Mouse (Mus musculus) liver, embryonic 16.5 days (tissue): Measurements from ENCODE around the gene Aldh1b1. TPM values are rescaled to one million over a fixed set of nuclear protein-coding genes. Genes with fewer than 3 reads are reported as not detected.

Source experiments
- ATAC-seq: fragments of 200-750 bp; cut with Nextera tagmentation; 2 replicates; pipeline ENCODE4 v1.8.0; 2017; ENCODE audit warnings: low read depth, mild to moderate bottlenecking, moderate number of reproducible peaks, moderate library complexity
- H3K27ac ChIP-seq: fragments of 300-500 bp; sonication (generic); 2 replicates; pipeline ENCODE4 v1.5.1; 2014; ENCODE audit warnings: mild to moderate bottlenecking, low read length
- H3K27me3 ChIP-seq: fragments of 300-500 bp; sonication (generic); 2 replicates; pipeline ENCODE4 v1.6.1; 2014; ENCODE audit warnings: low read depth, low read length, mixed read lengths; ENCODE audit not compliant: control insufficient read depth, insufficient read depth
- H3K36me3 ChIP-seq: fragments of 300-500 bp; sonication (generic); 2 replicates; pipeline ENCODE4 v1.6.1; 2014; ENCODE audit warnings: mild to moderate bottlenecking; ENCODE audit not compliant: control insufficient read depth, insufficient read depth
- H3K4me1 ChIP-seq: fragments of 300-500 bp; sonication (generic); 2 replicates; pipeline ENCODE4 v1.6.1; 2014; ENCODE audit warnings: low read depth, low read length, mixed read lengths; ENCODE audit not compliant: control insufficient read depth
- H3K4me2 ChIP-seq: fragments of 300-500 bp; sonication (generic); 2 replicates; pipeline ENCODE4 v1.6.1; 2014; ENCODE audit warnings: low read depth, low read length, mixed read lengths
- H3K4me3 ChIP-seq: fragments of 300-500 bp; sonication (generic); 2 replicates; pipeline ENCODE4 v1.5.1; 2014; ENCODE audit warnings: low read depth, mild to moderate bottlenecking, low read length
- H3K9ac ChIP-seq: fragments of 300-500 bp; sonication (generic); 2 replicates; pipeline ENCODE4 v1.6.1; 2014; ENCODE audit warnings: low read depth, low read length
- H3K9me3 ChIP-seq: fragments of 300-500 bp; sonication (generic); replicated peaks from 2 replicates; pipeline ENCODE4 v1.6.1; 2016; ENCODE audit warnings: low read length; ENCODE audit not compliant: control insufficient read depth
- WGBS: fragments of 180-500 bp; shearing (Covaris S2); extraction: QIAGEN DNeasy Blood & Tissue Kit; methylation state at CpG from one replicate; pipeline ENCODE4 v1.1.7; 2014; ENCODE audit not compliant: insufficient replicate concordance; 5-methylcytosine and 5-hydroxymethylcytosine counted together
- polyA plus RNA-seq: library from polyadenylated mRNA; unstranded; fragments of >200 nt; fragmentation: Nextera tagmentation; extraction: Ambion mirVana; gene quantifications from 2 replicates; pipeline ENCODE4 v1.2.1, GENCODE M21; 2015

Aldh1b1 gene
- polyA plus RNA-seq, 1 experiment from 2014 or later, result 114 TPM

DNA sequence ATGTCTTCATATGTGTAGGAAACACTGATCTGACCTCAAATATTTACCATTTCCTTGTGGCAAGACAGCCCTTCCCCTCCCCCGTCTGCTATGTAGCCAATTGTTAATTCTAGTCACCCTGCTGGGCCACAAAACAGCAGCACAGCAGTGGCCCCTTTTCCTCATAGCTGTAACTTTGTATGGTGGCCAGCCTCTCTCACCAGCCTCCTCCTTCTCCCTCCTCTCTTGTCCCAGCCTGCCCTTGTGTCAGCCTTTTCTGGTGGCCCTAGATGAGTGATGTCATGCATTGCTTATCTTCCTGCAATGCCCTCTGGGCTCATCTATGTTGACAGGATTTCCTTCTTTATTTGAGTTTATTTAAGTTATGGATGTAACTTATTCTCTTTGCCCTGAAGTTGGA, 50.6 kb downstream of the Aldh1b1 start:
- no peaks in the 10 kb centered on the region for H3K36me3 ChIP-seq
- ATAC-seq, result no peak
- WGBS, result 32% methylated on average over 1 of the region's 1 CpGs
- H3K9me3 ChIP-seq, result no peaks in the 10 kb centered on the region
- peak overlapping the region; percentile 74 for H3K27ac ChIP-seq
- peak overlapping the region; percentile 46 for H3K4me3 ChIP-seq
- H3K9ac ChIP-seq, result no peak overlapping the region
- H3K4me1 ChIP-seq, result no peaks in the 10 kb centered on the region; the same call in none of the 2 replicates
- peak overlapping the region; percentile 24 for H3K4me2 ChIP-seq
- H3K27me3 ChIP-seq, result no peaks in the 10 kb centered on the region

DNA sequence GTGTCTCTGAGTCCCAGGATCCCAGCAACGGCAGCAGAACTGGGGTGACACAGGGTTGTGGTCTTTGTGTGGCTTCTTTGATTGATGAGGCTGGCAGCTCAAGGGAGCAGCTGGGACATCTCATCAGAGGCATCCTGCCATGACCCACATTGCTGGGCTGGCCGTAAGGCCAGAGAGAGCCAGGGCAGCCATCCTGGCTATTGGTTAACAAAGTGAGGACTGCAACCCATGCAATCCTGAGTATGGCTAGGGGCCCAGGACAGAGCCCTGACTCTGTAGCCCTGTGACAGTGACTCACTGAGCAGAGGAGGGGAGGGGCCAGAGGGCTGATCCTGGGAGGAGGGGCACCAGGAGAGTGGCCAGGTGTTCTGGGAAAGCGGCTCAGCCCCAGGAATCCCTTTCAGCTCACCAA, 52.8 kb downstream of the Aldh1b1 start:
- H3K9ac ChIP-seq, result no peak overlapping the region
- no peaks in the 10 kb centered on the region; the same call in none of the 2 replicates for H3K4me1 ChIP-seq
- peak; percentile 91 for ATAC-seq
- H3K27ac ChIP-seq, result 0 out of 2 replicates have a peak overlapping the region, but pooled peaks have one; percentile 48
- H3K27me3 ChIP-seq, result no peaks in the 10 kb centered on the region
- no peaks in the 10 kb centered on the region for H3K9me3 ChIP-seq
- H3K4me2 ChIP-seq, result no peak overlapping the region
- H3K4me3 ChIP-seq, result no peak overlapping the region
- H3K36me3 ChIP-seq, result no peaks in the 10 kb centered on the region
- 27% methylated on average over 3 of the region's 3 CpGs for WGBS

DNA sequence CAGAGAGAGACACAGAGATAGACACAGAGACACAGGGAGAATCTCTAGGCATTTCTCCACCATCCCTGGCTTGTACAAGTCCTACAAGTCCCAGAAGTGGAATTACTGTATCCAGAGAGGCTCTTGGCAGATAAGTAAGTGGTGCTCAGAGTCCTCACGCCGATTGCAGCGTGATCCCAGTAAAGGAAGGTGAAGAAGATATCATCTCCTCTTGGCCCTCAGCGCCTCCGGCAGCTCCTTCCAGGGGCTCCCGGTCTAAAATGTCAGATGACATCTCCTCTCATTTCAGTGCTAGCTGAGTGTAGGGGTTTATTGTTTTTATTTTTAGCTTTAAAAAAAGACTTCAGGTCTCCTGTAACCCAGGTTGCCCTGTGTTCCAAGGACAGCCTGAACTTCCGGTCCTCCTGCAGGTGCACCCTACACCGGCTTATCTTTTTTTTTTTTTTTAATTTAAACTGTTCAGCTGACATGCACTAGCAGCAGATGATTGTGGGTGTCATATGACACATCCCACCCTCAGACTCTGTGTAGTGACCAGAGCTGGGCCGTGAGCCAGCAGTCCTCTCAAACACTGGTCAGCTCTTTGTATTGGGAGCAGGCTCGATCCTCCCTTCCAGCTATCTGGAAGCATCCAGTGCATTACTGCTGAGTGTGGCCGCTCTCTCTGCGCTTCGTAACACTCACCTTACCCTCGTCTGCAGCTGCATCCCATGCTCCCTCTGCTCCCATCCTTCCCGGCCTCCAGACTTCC, 54.8 kb downstream of the Aldh1b1 start:
- no peaks in the 10 kb centered on the region for H3K36me3 ChIP-seq
- no peak overlapping the region for H3K9ac ChIP-seq
- H3K4me1 ChIP-seq, result no peaks in the 10 kb centered on the region; the same call in none of the 2 replicates
- H3K27ac ChIP-seq, result no peak overlapping the region
- no peak overlapping the region for H3K4me3 ChIP-seq
- H3K9me3 ChIP-seq, result no peaks in the 10 kb centered on the region
- ATAC-seq, result no peak
- no peaks in the 10 kb centered on the region for H3K27me3 ChIP-seq
- WGBS, result 70% methylated on average over 15 of the region's 15 CpGs
- H3K4me2 ChIP-seq, result no peak overlapping the region

Other genes with a start within 250 kb of the Aldh1b1 start
- gene Igfbpl1, start 27.9 kb downstream of the Aldh1b1 start, polyA plus RNA-seq, result not detected in 2 replicates
- gene Stra6l, start 49.6 kb downstream of the Aldh1b1 start, polyA plus RNA-seq, result 8.2 and 9.4 TPM in 2 replicates
- 0.07 and 0.08 TPM in 2 replicates for gene Ccdc180, start 91.3 kb downstream of the Aldh1b1 start, polyA plus RNA-seq
- gene Tdrd7, start 166.3 kb downstream of the Aldh1b1 start, polyA plus RNA-seq, result 11.9 and 12.1 TPM in 2 replicates
- 50.0 and 52.5 TPM in 2 replicates for gene Tmod1, start 239.9 kb downstream of the Aldh1b1 start, polyA plus RNA-seq